Mouse (Mus musculus) myocyte (in vitro differentiated cells): ENCODE results near the gene Cnpy4. TPM values are rescaled to one million over a fixed set of nuclear protein-coding genes. Genes with fewer than 3 reads are reported as not detected.

Source experiments
- H3K27me3 ChIP-seq: one replicate; pipeline ENCODE4 v1.6.1; 2011; ENCODE audit not compliant: control insufficient read depth, insufficient read depth, insufficient read length
- H3K36me3 ChIP-seq: one replicate; pipeline ENCODE4 v1.6.1; 2011; ENCODE audit not compliant: control insufficient read depth, insufficient read depth
- H3K4me2 ChIP-seq: one replicate; pipeline ENCODE4 v1.6.1; 2011; ENCODE audit warnings: low read depth, control low read depth
- H3K4me3 ChIP-seq: one replicate; pipeline ENCODE4 v1.5.1; 2011; ENCODE audit warnings: mild to moderate bottlenecking, control low read depth, moderate library complexity
- H3K79me2 ChIP-seq: one replicate; pipeline ENCODE4 v1.6.1; 2011; ENCODE audit not compliant: control insufficient read depth, insufficient read depth
- H3ac ChIP-seq: one replicate; pipeline ENCODE4 v1.6.1; 2011; ENCODE audit not compliant: control insufficient read depth, insufficient read length
- CEBPB ChIP-seq: IDR thresholded peaks from 2 replicates; pipeline ENCODE4 v1.6.1; 2011; ENCODE audit warnings: mild to moderate bottlenecking, moderate library complexity; ENCODE audit not compliant: poor library complexity, insufficient read depth, severe bottlenecking
- E2F4 ChIP-seq: IDR thresholded peaks from one replicate; pipeline ENCODE4 v1.6.1; 2011; ENCODE audit warnings: mild to moderate bottlenecking, control low read depth, moderate library complexity; ENCODE audit not compliant: insufficient read depth
- MAX ChIP-seq: IDR thresholded peaks from one replicate; pipeline ENCODE4 v1.6.1; 2011; ENCODE audit warnings: low read depth, mild to moderate bottlenecking, control low read depth
- MYOD1 ChIP-seq, 3 experiments: IDR thresholded peaks; one replicate each; pipeline ENCODE4 v1.6.1; 2011; ENCODE audit warnings: control low read depth in 2 of 3, low read depth in 2 of 3, mild to moderate bottlenecking in 2 of 3, moderate library complexity in 1 of 3; ENCODE audit not compliant: insufficient read length in 2 of 3, control insufficient read depth in 1 of 3
- MYOG ChIP-seq, 3 experiments: IDR thresholded peaks; one replicate each; pipeline ENCODE4 v1.6.1; 2011; ENCODE audit warnings: control low read depth in 2 of 3, low read depth in 2 of 3, mild to moderate bottlenecking in 2 of 3; ENCODE audit not compliant: insufficient read length in 2 of 3, control insufficient read depth in 1 of 3, insufficient read depth in 1 of 3
- POLR2A ChIP-seq: IDR thresholded peaks from one replicate; pipeline ENCODE4 v1.6.1; 2011; ENCODE audit warnings: low read depth, mild to moderate bottlenecking, control low read depth, moderate library complexity; ENCODE audit not compliant: insufficient read length
- POLR2AphosphoS2 ChIP-seq: IDR thresholded peaks from one replicate; pipeline ENCODE4 v1.6.1; 2011; ENCODE audit warnings: low read depth, control low read depth; ENCODE audit not compliant: insufficient read length
- REST ChIP-seq: IDR thresholded peaks from one replicate; pipeline ENCODE4 v1.6.1; 2011; ENCODE audit warnings: mild to moderate bottlenecking, control low read depth, moderate library complexity; ENCODE audit not compliant: insufficient read depth, insufficient read length
- SRF ChIP-seq: IDR thresholded peaks from one replicate; pipeline ENCODE4 v1.6.1; 2011; ENCODE audit warnings: low read depth; ENCODE audit not compliant: control insufficient read depth, insufficient read length
- TCF12 ChIP-seq: IDR thresholded peaks from one replicate; pipeline ENCODE4 v1.6.1; 2011; ENCODE audit warnings: mild to moderate bottlenecking, control low read depth; ENCODE audit not compliant: poor library complexity, insufficient read depth, severe bottlenecking
- TCF3 ChIP-seq: IDR thresholded peaks from one replicate; pipeline ENCODE4 v1.6.1; 2011; ENCODE audit warnings: low read depth, control low read depth; ENCODE audit not compliant: insufficient read length
- USF1 ChIP-seq: IDR thresholded peaks from one replicate; pipeline ENCODE4 v1.6.1; 2011; ENCODE audit warnings: low read depth, mild to moderate bottlenecking, control low read depth, moderate library complexity
- polyA plus RNA-seq: library from polyadenylated mRNA; unstranded; fragments of >200 nt; fragmentation: generic; extraction: Trizol; gene quantifications from one replicate; pipeline ENCODE4 v1.2.1, GENCODE M21; 2012; ENCODE audit warnings: missing spikeins

The Cnpy4 gene
- polyA plus RNA-seq, 1 experiment: 11.5 TPM

GRCm38 (mm10) chr5:138193771-138194727 lies 6.8 kb downstream of the Cnpy4 start, which contains the start of gene Mblac1:
Gene Mblac1 (plus strand): TSS chr5:138194314.
- H3K4me2 ChIP-seq: peak within 1 kb of the TSS; percentile 75
- no peaks in the 10 kb centered on the region for H3K27me3 ChIP-seq
- peak within 1 kb of the TSS; percentile 81 for H3ac ChIP-seq
- H3K4me3 ChIP-seq: peak within 1 kb of the TSS; percentile 50
- TF ChIP-seq POLR2AphosphoS2: peak; percentile 60
- no peak for TF ChIP-seq REST
- TF ChIP-seq POLR2A: peak; percentile 71
- H3K79me2 ChIP-seq: no peaks in the 10 kb centered on the region
- H3K36me3 ChIP-seq: no peaks in the 10 kb centered on the region

- no peaks in the 10 kb centered on the region for H3K79me2 ChIP-seq
- H3K4me3 ChIP-seq: peak overlapping the region; percentile 50
- H3K4me2 ChIP-seq: peak overlapping the region; percentile 75
- H3K27me3 ChIP-seq: no peaks in the 10 kb centered on the region
- H3ac ChIP-seq: peak overlapping the region; percentile 81
- no peaks in the 10 kb centered on the region for H3K36me3 ChIP-seq
- no peak for TF ChIP-seq POLR2A
- TF ChIP-seq MYOG (IDR thresholded peaks at IDR 0.05; ENCODE audit: control insufficient read depth in 1 of 3, insufficient read depth in 1 of 3, insufficient read length in 2 of 3, low read depth in 2 of 3): peak in 1 of 3 experiments; percentile 12
Measured at GRCm38 (mm10) chr5:138194755-138195345, 7.6 kb downstream of the Cnpy4 start.

GRCm38 (mm10) chr5:138195463-138195862 lies 8.2 kb downstream of the Cnpy4 start:
- H3ac ChIP-seq: peak overlapping the region; percentile 81
- H3K79me2 ChIP-seq: no peaks in the 10 kb centered on the region
- H3K4me2 ChIP-seq: no peak overlapping the region
- H3K27me3 ChIP-seq: no peaks in the 10 kb centered on the region
- peak overlapping the region; percentile 50 for H3K4me3 ChIP-seq
- no peak for TF ChIP-seq TCF12
- TF ChIP-seq E2F4: no peak
- no peak for TF ChIP-seq POLR2AphosphoS2
- TF ChIP-seq POLR2A: no peak
- no peak for TF ChIP-seq REST
- no peak for TF ChIP-seq SRF
- no peak for TF ChIP-seq MYOD1 (IDR thresholded peaks at IDR 0.05; ENCODE audit: control insufficient read depth in 1 of 3, insufficient read length in 2 of 3, low read depth in 2 of 3)
- TF ChIP-seq USF1: no peak
- TF ChIP-seq MAX: no peak
- TF ChIP-seq MYOG (IDR thresholded peaks at IDR 0.05; ENCODE audit: control insufficient read depth in 1 of 3, insufficient read depth in 1 of 3, insufficient read length in 2 of 3, low read depth in 2 of 3): no peak
- no peak for TF ChIP-seq CEBPB
- H3K36me3 ChIP-seq: no peaks in the 10 kb centered on the region

GRCm38 (mm10) chr5:138199576-138199975 lies 12.3 kb downstream of the Cnpy4 start:
- H3K36me3 ChIP-seq: no peaks in the 10 kb centered on the region
- TF ChIP-seq POLR2AphosphoS2: no peak
- TF ChIP-seq MYOD1 (IDR thresholded peaks at IDR 0.05; ENCODE audit: control insufficient read depth in 1 of 3, insufficient read length in 2 of 3, low read depth in 2 of 3): no peak
- TF ChIP-seq MYOG (IDR thresholded peaks at IDR 0.05; ENCODE audit: control insufficient read depth in 1 of 3, insufficient read depth in 1 of 3, insufficient read length in 2 of 3, low read depth in 2 of 3): no peak
- TF ChIP-seq USF1: no peak
- TF ChIP-seq E2F4: no peak
- no peak for TF ChIP-seq TCF12
- TF ChIP-seq POLR2A: no peak
- no peak for TF ChIP-seq REST
- TF ChIP-seq SRF: no peak
- no peak for TF ChIP-seq MAX
- TF ChIP-seq TCF3: no peak
- no peak for TF ChIP-seq CEBPB
- no peaks in the 10 kb centered on the region for H3K27me3 ChIP-seq
- no peaks in the 10 kb centered on the region for H3K79me2 ChIP-seq
- no peak overlapping the region for H3ac ChIP-seq
- no peak overlapping the region for H3K4me2 ChIP-seq
- H3K4me3 ChIP-seq: no peak overlapping the region

GRCm38 (mm10) chr5:138202086-138202485 lies 14.8 kb downstream of the Cnpy4 start:
- no peaks in the 10 kb centered on the region for H3K27me3 ChIP-seq
- H3K4me2 ChIP-seq: no peak overlapping the region
- H3K4me3 ChIP-seq: no peak overlapping the region
- no peak overlapping the region for H3ac ChIP-seq
- no peak for TF ChIP-seq REST
- no peak for TF ChIP-seq TCF3
- TF ChIP-seq TCF12: no peak
- TF ChIP-seq CEBPB: no peak
- no peak for TF ChIP-seq MAX
- TF ChIP-seq MYOD1 (IDR thresholded peaks at IDR 0.05; ENCODE audit: control insufficient read depth in 1 of 3, insufficient read length in 2 of 3, low read depth in 2 of 3): no peak
- no peak for TF ChIP-seq SRF
- no peak for TF ChIP-seq MYOG (IDR thresholded peaks at IDR 0.05; ENCODE audit: control insufficient read depth in 1 of 3, insufficient read depth in 1 of 3, insufficient read length in 2 of 3, low read depth in 2 of 3)
- TF ChIP-seq E2F4: no peak
- no peak for TF ChIP-seq POLR2AphosphoS2
- TF ChIP-seq POLR2A: no peak
- no peak for TF ChIP-seq USF1
- H3K79me2 ChIP-seq: no peaks in the 10 kb centered on the region
- H3K36me3 ChIP-seq: no peaks in the 10 kb centered on the region
